Mouse (Mus musculus) heart, postnatal 0 days (tissue): ENCODE data around the gene Kpna2.
A peak's percentile ranks its signal among the peaks of the same experiment; 100 is the strongest.

Experiments
- CTCF ChIP-seq: IDR thresholded peaks from 2 replicates; pipeline ENCODE4 v1.5.1; 2016; ENCODE audit warnings: antibody characterized with exemption, control low read depth, low read depth
- EP300 ChIP-seq: IDR thresholded peaks from 2 replicates; pipeline ENCODE4 v1.6.1; 2016; ENCODE audit warnings: antibody characterized with exemption, low read depth

DNA sequence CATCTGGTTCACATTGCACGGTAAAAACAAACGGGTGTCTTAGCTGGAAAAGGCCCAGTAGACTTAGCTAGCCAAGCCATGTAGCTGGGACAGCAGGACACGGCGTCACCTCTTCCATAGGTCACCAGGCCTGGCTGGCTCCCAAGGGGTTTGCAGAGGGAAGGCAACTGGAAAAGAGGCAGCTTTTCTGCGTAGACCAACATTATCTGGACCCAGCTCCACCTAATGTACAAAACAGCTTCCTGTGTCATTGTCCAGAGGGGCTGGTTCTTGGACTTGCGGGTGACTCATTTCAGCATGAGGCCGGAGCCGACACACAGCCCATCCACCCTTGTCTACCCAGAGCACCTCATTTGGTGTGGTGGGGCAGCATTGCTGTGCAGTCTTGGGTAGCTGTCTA is 23.1 kb downstream of the Kpna2 start:
- TF ChIP-seq CTCF (no peak), EP300 (peak; percentile 55; the same call in 1 of the 2 replicates)
